Mouse (Mus musculus) gastrocnemius, adult 8-10 months (tissue): ENCODE results near the gene D430042O09Rik. TPM values are rescaled to one million over a fixed set of nuclear protein-coding genes. Genes with fewer than 3 reads are reported as not detected.

ENCODE experiments used
- DNase-seq, 2 experiments: peaks; one replicate each; pipeline ENCODE4 v3.0.0; 2022; ENCODE audit warnings: low spot score in 2 of 2
- total RNA-seq, 4 experiments: library from RNA; stranded (reverse); gene quantifications; 2 replicates each; pipeline ENCODE4 v1.2.4; 2022

The D430042O09Rik gene
- total RNA-seq, 4 experiments from 2014 or later, result 6.0 to 8.7 (median 7.7) TPM

- DNase-seq, result no peak
Measured at GRCm38 (mm10) chr7:125736366-125737015, 28.8 kb downstream of the D430042O09Rik start.

GRCm38 (mm10) chr7:125740521-125740920 lies 32.8 kb downstream of the D430042O09Rik start:
- no peak for DNase-seq

- no peak for DNase-seq
Measured at GRCm38 (mm10) chr7:125741271-125741703, 33.6 kb downstream of the D430042O09Rik start.

GRCm38 (mm10) chr7:125744774-125745173 lies 37.1 kb downstream of the D430042O09Rik start:
- DNase-seq, result no peak

DNA sequence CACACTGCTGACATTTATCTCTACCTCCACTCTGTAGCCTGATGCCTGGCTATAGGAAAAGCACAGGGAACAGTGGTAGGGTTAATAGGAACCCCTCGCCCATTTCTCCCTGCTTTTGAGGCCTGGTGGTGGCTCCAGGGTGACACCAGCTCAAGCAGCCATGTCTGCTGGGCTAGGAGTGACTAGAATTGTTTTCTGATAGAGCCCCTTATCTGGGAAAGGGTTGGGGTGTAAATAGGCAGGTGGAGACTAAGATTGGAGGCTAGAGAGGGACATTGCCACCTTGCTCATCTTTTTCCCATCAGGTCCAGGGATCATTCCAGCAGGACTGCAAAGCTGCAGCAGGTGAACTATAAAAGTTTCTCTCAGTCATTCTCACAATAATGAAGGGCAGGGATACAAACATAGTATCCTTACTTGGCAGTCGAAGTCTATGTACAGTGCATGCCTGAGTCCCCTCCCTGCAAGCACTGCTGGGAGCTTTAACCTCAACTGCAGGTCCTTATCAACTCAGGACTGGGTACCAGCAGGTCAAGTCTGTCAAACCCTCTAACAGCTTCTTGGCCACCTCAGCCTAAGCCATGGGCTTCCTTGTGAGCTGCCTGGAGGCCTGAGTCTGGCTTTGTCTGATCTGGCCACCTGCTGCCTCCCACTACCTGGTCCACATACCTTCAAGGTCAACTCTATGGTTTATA lies 39.1 kb downstream of the D430042O09Rik start:
- DNase-seq, result no peak

DNA sequence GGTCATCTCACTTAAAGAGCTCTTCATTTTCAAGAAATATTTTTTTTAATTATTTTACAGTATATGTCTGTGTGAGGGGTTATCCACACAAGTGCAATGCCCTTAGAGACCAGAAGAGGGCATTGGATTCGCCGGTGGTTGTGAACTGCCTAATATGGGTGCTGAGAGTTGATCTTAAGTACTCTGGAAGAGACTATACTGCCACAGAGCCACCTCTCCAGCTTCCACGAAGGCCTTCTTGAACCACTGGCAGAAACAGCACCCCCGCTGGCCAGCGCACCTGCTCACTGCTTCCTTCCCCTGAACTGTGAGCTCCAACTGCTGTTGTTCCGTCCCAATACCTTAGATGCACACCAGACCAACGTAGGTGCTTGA lies 39.6 kb downstream of the D430042O09Rik start:
- no peak for DNase-seq

- DNase-seq, result no peak
Measured at GRCm38 (mm10) chr7:125748186-125748585, 40.5 kb downstream of the D430042O09Rik start.

DNA sequence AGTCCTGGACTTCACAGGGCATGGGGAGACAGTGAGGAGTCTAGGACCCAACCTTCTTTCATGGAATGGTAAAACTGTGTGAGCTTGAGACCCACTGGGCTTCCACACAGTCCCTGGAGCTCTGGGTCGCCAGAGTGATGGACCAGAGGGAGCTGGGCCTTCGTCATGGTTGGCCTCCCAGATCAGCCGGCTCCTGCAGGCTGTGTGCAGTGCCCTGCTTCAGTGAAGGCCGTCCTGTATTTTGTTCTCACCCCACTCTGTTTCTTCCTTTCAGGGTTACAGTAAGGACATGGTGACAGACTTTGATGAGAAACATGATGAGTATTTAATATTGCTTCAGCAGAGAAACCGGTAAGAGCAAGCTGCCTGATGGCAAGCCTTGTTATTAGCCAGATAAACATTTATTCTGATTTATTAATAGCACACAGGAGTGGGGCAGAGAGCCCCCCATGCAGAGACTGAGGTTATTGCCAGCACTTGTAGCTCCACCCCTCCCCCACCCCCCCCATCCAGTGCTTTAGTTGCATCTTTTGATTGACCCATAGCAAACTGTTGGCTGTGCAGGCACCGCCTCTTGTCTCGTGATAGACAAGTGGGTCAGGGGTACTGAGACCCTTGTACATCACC lies 45.1 kb downstream of the D430042O09Rik start:
- no peak for DNase-seq

- DNase-seq, result no peak
Measured at GRCm38 (mm10) chr7:125753326-125753715, 45.6 kb downstream of the D430042O09Rik start.

DNA sequence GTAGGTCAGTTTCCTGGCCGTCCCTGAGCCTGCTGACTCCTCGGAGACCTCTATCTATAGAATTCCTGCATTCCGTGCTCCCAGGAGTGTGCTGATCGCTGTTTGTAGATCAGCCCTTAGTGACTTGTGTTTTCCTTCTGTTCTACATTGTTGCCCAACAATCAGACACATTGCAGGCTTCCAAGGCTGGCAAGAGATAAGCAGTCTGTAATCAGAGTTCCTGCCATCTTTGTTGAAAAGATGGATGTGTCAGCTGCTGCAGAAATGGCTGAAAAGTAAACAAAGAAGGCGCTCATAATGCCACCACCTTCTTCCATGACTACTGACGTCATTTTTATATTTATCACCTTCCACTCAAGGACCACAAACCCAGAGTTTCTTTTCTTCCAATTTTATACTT lies 49.1 kb downstream of the D430042O09Rik start:
- DNase-seq, result no peak

DNA sequence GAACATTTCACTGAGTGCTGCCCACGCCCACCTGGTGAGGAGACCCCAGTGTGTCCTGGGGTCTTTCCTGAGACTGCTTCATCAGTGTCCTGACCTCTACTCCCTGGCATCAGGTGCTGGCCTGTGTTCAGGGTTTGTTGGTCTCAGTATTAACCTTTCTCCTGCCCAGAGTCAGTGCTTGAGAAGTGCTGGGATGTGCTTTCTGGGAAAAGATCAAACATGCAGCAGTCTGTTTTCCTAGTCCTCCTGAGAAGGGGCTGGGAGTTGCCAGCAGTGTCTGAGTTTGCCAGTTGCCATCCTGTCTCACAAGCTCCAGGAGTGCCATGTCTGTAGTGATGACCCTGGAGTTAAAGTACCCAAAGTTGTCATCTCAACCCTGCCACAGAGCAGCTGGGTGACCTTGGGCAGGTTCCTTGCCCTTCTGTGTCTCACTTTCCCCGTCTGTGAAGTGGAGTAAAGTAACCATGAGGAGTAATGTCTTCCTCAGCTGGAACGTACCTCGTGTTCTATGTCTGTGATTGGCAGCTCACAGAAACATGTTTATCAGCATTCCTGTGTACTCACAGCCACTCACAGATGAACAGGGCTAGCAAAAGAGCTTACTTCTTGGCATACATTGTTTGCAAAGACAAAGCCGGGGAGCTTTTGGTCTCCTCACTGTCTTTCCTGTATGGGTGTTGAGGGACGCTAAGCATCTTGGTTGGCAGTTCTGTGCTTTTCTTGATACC lies 50.4 kb downstream of the D430042O09Rik start:
- no peak for DNase-seq

DNA sequence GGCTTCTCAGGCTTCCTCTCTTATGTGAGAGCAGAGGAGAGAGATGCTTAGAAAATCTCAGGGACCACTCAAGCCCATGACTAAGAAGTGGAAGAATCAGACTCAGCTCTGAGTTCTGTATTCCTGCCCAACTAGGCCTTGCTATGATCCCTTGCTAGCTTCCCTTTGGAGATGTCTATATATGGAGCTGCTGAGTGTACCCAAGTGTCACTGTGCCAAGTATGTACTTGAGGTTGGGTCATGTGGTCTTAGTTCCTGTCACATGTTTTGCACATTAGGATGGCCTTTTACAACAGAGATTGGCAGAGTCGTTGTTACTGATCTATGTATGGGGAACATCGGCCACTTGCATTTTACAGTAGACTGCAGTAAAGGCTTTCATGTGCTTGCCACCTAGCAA lies 54.6 kb downstream of the D430042O09Rik start:
- DNase-seq, result no peak

- no peak for DNase-seq
Measured at GRCm38 (mm10) chr7:125762883-125763830, 55.5 kb downstream of the D430042O09Rik start.

- DNase-seq, result no peak
Measured at GRCm38 (mm10) chr7:125764373-125764772, 56.7 kb downstream of the D430042O09Rik start.

DNA sequence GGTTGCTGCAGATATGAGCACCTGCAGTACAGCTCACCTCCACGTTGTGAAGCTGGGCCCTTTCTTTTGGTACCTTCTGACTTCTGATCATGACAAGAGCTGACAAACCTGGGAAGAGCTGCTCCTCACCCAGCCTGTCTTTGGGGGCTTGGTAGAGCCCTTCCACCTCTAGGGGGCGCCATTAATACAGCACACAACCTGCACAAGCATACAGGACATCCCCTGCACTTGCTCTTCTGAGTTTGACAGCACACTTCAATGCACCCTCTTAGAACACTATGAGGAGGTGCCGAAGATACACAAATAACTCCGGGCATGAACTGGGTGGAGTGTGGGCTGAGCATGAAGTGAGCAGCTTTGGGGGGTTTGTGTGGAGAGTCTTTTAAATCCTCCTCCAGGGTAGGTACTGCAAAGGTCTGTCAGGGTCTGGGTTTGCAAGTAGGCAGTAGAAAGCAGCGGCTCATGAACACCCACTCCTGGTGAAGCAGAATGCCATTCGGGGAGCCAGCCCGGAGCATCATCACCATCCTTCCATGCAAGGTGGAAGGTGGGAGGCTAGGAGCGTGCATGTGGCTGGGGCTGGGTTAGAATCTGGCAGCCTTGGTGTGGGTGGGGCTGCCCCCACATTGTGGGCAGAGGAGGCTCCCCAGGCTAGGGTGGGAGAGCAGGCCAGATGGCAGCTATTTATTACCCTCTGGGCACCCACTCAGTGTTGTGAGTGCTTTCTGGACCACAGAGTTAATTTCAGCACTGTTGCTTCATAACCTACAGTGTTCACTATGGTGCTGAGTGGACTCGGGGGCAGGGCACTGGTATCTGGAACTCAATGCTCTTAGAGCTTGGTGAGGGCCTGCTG lies 59.5 kb downstream of the D430042O09Rik start:
- DNase-seq, result peak; percentile 32 to 33

GRCm38 (mm10) chr7:125772961-125773571 lies 65.4 kb downstream of the D430042O09Rik start:
- DNase-seq, result no peak

DNA sequence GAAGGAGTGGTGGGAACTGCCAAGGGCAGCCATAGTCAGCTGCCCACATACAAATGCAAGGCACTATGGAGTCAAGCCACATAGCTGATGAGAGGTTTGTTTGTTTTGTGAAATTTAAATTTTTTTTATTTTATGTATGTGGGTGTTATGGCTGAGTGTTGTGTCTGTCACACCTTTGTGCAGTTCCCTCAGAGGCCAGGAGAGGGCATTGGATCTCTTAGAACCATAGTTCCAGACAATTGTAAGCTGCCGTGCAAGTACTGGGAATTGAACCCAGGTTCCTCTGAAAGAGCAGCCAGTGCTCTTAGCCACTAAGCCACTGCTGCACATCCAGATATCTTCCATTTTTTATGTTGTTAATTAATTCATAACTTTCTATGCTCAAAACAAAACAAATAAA lies 75.5 kb downstream of the D430042O09Rik start:
- DNase-seq, result no peak

- DNase-seq, result no peak
Measured at GRCm38 (mm10) chr7:125786105-125786504, 78.4 kb downstream of the D430042O09Rik start.

DNA sequence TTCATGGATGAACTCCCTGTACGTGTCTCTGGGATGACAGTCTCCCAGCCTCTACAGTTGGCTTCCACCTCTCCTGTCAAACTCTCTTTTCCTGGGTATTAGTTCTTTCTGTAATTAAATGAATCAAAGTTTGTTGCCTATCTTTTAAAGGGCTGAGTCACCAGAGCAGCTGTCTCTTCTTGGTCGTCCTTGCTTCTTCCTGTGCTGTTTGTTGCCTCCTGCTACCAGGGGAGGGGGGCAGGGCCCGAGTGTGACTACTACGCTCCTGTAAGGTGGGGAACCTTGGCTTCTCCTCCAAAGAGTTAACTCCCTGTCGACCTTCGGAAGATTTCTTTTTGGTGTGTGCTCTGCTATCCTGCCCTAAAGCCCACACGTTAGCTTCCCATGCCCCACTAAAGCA lies 79.4 kb downstream of the D430042O09Rik start:
- DNase-seq, result no peak
